Mouse (Mus musculus) C2C12 (cell line): ENCODE data around the gene Tmem82. TPM values are rescaled to one million over a fixed set of nuclear protein-coding genes. Genes with fewer than 3 reads are reported as not detected.
A peak's percentile ranks its signal among the peaks of the same experiment; 100 is the strongest.

Experiments used
- H3K27me3 ChIP-seq: one replicate; pipeline ENCODE4 v1.6.1; 2011; ENCODE audit not compliant: control insufficient read depth, insufficient read depth, insufficient read length
- H3K36me3 ChIP-seq: one replicate; pipeline ENCODE4 v1.6.1; 2011; ENCODE audit not compliant: control insufficient read depth, insufficient read depth
- H3K4me3 ChIP-seq: one replicate; pipeline ENCODE4 v1.5.1; 2011; ENCODE audit warnings: mild to moderate bottlenecking, control low read depth; ENCODE audit not compliant: poor library complexity, insufficient read depth, severe bottlenecking
- H3K79me2 ChIP-seq: one replicate; pipeline ENCODE4 v1.6.1; 2011; ENCODE audit not compliant: control insufficient read depth, insufficient read depth
- H3K79me3 ChIP-seq: one replicate; pipeline ENCODE4 v1.6.1; 2011; ENCODE audit warnings: low read depth, control low read depth
- H3ac ChIP-seq: one replicate; pipeline ENCODE3; 2011; ENCODE audit warnings: low read depth; ENCODE audit not compliant: control insufficient read depth, insufficient read length
- CEBPB ChIP-seq: IDR thresholded peaks from one replicate; pipeline ENCODE4 v1.6.1; 2011; ENCODE audit warnings: low read depth, mild to moderate bottlenecking, control low read depth, moderate library complexity
- CTCF ChIP-seq: IDR thresholded peaks from one replicate; pipeline ENCODE4 v1.5.1; 2011; ENCODE audit not compliant: control insufficient read depth, insufficient read depth, insufficient read length
- FOSL1 ChIP-seq: IDR thresholded peaks from one replicate; pipeline ENCODE4 v1.8.0; 2011; ENCODE audit warnings: mild to moderate bottlenecking, low read length; ENCODE audit not compliant: poor library complexity, insufficient read depth, severe bottlenecking
- MAX ChIP-seq: IDR thresholded peaks from one replicate; pipeline ENCODE4 v1.6.1; 2011; ENCODE audit warnings: mild to moderate bottlenecking, control low read depth
- MYOD1 ChIP-seq: IDR thresholded peaks from one replicate; pipeline ENCODE4 v1.6.1; 2011; ENCODE audit warnings: low read depth; ENCODE audit not compliant: control insufficient read depth, insufficient read length
- MYOG ChIP-seq: IDR thresholded peaks from one replicate; pipeline ENCODE4 v1.6.1; 2011; ENCODE audit not compliant: control insufficient read depth, insufficient read length; ENCODE audit errors: extremely low read depth
- USF1 ChIP-seq: IDR thresholded peaks from one replicate; pipeline ENCODE4 v1.6.1; 2011; ENCODE audit warnings: low read depth, mild to moderate bottlenecking, control low read depth, moderate library complexity
- polyA plus RNA-seq: library from polyadenylated mRNA; unstranded; fragments of >200 nt; fragmentation: generic; extraction: Trizol; gene quantifications from one replicate; pipeline ENCODE4 v1.2.1, GENCODE M21; 2012; ENCODE audit warnings: missing spikeins

Gene Tmem82
- polyA plus RNA-seq, 1 experiment, result not detected

DNA sequence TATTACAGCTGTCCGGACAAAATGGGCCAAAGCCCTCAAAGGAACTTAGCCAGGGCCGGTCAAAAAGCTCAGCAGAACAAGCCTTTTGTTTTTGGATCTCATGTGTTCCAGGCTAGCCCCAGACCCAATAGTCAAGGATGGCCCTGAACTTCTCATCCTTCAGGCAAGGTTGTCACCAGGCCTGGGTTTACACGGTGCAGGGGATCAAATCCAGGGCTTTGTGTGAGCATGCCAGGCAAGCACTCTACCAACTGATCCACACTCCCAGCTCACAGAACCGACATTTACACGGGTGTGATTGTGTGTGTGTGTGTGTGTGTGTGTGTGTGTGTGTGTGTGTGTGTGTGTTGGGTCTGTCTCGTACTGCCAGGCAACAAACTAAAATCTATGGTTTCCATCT lies 1.6 kb downstream of the Tmem82 start:
- H3ac ChIP-seq, result no peak overlapping the region
- TF ChIP-seq MAX, result no peak
- no peak for TF ChIP-seq MYOD1
- TF ChIP-seq CEBPB, result no peak
- TF ChIP-seq FOSL1, result no peak
- TF ChIP-seq USF1, result no peak
- no peak for TF ChIP-seq CTCF
- TF ChIP-seq MYOG, result no peak
- no peaks in the 10 kb centered on the region for H3K27me3 ChIP-seq
- no peaks in the 10 kb centered on the region for H3K36me3 ChIP-seq
- H3K4me3 ChIP-seq, result no peak overlapping the region
- no peaks in the 10 kb centered on the region for H3K79me3 ChIP-seq
- H3K79me2 ChIP-seq, result no peaks in the 10 kb centered on the region

DNA sequence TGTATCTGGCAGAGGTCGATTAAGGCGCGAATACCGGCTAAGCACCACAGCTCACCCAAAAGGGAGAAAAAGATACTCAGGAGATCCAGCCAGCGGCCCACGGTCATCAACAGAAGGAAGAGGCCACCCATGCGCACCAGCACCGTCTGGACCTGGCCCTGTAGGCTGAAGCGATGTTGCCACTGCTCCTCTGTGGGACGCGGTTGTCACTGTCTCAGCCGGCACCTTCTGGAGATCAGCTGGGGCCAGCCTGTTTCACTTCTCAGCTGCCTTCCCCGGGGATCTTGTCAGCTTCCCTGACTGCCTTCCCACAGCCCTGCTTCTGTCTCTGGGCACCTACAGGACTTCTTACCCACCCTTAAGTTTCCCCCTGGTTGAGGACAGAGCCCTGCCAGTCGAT lies 3.5 kb downstream of the Tmem82 start:
- TF ChIP-seq MYOG (no peak), MYOD1 (no peak), CTCF (no peak), FOSL1 (no peak), USF1 (no peak)
- H3K79me2 ChIP-seq, result no peaks in the 10 kb centered on the region
- no peak overlapping the region for H3K4me3 ChIP-seq
- H3K36me3 ChIP-seq, result no peaks in the 10 kb centered on the region
- H3K79me3 ChIP-seq, result no peaks in the 10 kb centered on the region
- H3ac ChIP-seq, result no peak overlapping the region
- no peaks in the 10 kb centered on the region for H3K27me3 ChIP-seq

DNA sequence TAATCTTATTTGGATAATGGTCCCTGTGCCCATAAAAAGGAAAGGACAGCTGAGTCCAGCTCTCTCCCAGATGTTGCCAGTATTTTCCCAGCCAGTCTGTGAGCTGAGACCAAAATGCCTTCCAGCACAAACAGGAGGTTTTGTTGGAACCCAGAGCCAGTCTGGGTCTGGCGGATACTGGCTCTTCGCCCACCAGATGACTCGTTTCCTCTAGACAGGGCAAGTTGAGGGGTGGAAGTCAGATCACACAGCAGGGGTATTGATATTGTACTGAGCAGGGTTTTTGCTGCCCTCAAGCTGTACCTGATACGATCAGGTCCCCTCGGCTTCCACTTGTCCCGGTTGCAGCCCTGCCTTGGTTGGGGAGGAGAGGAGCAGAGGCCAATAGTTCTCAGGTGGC lies 8.9 kb downstream of the Tmem82 start:
- Histone ChIP-seq H3K79me2 (no peaks in the 10 kb centered on the region), H3K36me3 (no peaks in the 10 kb centered on the region), H3ac (no peak overlapping the region), H3K79me3 (no peaks in the 10 kb centered on the region), H3K27me3 (no peaks in the 10 kb centered on the region), H3K4me3 (no peak overlapping the region)
- TF ChIP-seq MAX, result no peak
- TF ChIP-seq USF1, result no peak
- TF ChIP-seq CEBPB, result no peak
- TF ChIP-seq MYOG, result no peak
- TF ChIP-seq CTCF, result no peak
- TF ChIP-seq FOSL1, result no peak

GRCm38 (mm10) chr4:141605861-141606260 lies 12.6 kb downstream of the Tmem82 start, which contains the start of gene Fblim1:
TSS of gene Fblim1 (minus strand) at chr4:141606096.
- Histone ChIP-seq H3K36me3 (no peaks in the 10 kb centered on the region), H3K27me3 (no peaks in the 10 kb centered on the region)

DNA sequence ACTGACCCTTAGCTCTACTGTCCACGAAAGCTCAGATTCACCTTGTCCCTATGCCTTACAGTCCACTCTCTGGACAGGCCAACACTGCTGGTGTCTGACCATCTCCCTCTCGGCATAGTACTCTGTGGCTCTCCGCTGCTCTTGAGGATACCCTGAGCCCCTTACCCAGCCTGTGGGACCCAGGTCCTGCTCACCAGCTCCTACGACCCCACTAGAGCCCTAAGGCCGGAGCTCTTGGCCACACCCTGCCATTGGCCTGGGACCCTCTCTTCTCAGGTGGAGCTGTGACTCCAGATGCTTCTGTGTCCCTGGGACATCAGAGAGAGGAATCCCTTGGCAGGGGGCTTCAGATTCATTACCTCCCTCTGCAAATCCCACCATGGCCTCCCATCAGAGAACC lies 13.0 kb downstream of the Tmem82 start:
- Histone ChIP-seq H3K79me2 (no peaks in the 10 kb centered on the region), H3K27me3 (no peaks in the 10 kb centered on the region), H3ac (no peak overlapping the region), H3K79me3 (no peaks in the 10 kb centered on the region), H3K36me3 (no peaks in the 10 kb centered on the region), H3K4me3 (no peak overlapping the region)
- no peak for TF ChIP-seq USF1
- no peak for TF ChIP-seq MYOD1
- no peak for TF ChIP-seq MAX
- no peak for TF ChIP-seq FOSL1
- TF ChIP-seq CTCF, result no peak
- TF ChIP-seq MYOG, result no peak
- TF ChIP-seq CEBPB, result no peak

More at GRCm38 (mm10) chr4:141605861-141606260, 12.6 kb downstream of the Tmem82 start, which contains the start of gene Fblim1:
- H3K79me2 ChIP-seq, result no peaks in the 10 kb centered on the region
- peak within 1 kb of the TSS; percentile 6 for H3ac ChIP-seq
- H3K79me3 ChIP-seq, result no peaks in the 10 kb centered on the region
- TF ChIP-seq CEBPB (no peak), FOSL1 (peak; percentile 91), MYOG (no peak), MYOD1 (peak; percentile 63), USF1 (peak; percentile 66), MAX (peak; percentile 28)
- no peak within 1 kb of the TSS for H3K4me3 ChIP-seq

- H3K36me3 ChIP-seq, result no peaks in the 10 kb centered on the region
- H3K79me3 ChIP-seq, result no peaks in the 10 kb centered on the region
- no peaks in the 10 kb centered on the region for H3K27me3 ChIP-seq
- H3ac ChIP-seq, result no peak overlapping the region
- peaks cover under 1% of the 10 kb centered on the region for H3K79me2 ChIP-seq
- no peak overlapping the region for H3K4me3 ChIP-seq
- TF ChIP-seq CTCF (no peak), USF1 (no peak), CEBPB (no peak), FOSL1 (no peak), MYOG (no peak), MAX (no peak)
Observed at GRCm38 (mm10) chr4:141604493-141604892, 13.9 kb downstream of the Tmem82 start.
